Mouse (Mus musculus): ENCODE measurements at regions not wholly inside any gene's neighbourhood (a gene's known extent, or its start where the extent isn't known, plus 50 kb on each side); places are given as distances from the start of the nearest gene placed in this dataset.
A peak's percentile ranks its signal among the peaks of the same experiment; 100 is the strongest.

DNA sequence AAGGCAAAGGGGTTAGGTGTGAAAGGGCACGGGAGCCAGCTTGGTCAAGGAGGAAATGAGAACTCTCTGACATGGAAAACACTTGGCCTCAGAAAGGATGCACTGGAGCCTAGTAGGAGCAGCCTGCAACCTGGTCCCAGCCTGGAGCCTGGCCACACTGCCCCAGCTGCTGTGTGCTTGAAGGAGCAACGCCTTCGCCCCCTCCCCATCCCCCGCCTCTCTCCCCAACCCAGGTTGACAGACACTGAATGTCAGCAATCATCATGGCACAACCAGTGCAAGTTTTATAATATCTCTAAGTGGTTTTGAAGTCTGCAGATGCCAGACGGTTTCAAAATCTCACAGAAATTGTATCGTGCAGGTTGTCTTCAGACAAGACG lies 417.6 kb downstream of the Cmpk2 start:
- DNase-seq (ENCODE audit: low read depth, low spot score) = no peak

DNA sequence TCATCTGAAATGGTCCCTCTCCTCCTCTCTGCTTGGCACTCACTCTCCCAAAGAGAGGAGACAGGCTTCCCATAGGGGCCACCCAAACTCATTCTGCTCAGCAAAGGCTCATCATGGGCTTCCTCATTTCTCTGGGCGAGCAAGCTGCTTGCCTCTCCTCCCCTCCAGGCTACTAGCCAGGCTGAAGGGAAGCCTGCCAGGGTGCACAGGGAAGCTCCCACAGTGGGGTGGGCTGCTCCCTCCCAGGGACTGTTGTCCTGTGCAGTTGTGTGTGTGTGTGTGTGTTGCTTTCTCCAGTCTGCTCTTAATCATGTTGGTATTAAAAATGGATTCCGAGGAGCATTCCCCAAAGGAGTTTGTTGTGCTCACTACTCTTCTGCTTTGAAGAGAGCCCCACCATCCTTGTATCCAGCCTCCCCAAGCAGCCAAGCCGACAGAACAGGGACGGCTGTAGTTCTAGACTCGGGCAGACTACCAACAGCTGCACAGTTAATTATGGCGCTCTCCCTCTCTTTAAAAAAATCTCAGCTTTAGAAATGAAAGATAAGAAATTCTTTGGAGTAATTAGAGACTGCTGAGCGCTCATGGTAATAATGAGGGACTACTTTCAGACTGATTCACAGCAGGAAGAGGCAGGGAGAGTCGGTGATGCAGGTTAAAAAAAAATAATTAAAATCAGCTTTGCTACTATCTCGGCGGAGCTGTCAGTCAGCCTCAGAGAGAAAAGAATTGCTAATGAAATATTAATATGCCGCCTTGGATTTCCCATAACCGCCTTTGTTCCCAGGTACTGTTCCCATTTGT lies 417.0 kb downstream of the Cmpk2 start:
- DNase-seq (ENCODE audit: low read depth, low spot score) = no peak

DNA sequence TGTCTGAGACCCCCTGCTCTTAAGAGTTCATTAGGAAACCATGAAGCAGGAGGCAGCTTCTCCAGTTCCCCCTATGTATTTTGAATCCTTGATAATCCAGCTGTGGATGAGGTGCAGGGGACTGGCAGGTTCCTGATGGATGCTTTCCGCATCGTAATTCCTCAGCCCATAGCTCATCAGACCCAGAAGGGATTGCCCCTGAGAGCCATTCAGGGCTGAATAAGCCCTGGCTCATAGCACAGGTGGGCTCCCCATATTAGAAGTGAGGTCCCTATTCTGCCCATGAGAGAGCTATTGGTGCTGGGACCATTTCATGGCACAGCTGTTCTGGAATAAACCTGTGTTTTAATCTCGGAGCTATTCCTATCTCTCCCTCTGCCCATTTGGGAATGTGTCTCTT lies 416.1 kb downstream of the Cmpk2 start:
- DNase-seq (ENCODE audit: low read depth, low spot score) = no peak

DNA sequence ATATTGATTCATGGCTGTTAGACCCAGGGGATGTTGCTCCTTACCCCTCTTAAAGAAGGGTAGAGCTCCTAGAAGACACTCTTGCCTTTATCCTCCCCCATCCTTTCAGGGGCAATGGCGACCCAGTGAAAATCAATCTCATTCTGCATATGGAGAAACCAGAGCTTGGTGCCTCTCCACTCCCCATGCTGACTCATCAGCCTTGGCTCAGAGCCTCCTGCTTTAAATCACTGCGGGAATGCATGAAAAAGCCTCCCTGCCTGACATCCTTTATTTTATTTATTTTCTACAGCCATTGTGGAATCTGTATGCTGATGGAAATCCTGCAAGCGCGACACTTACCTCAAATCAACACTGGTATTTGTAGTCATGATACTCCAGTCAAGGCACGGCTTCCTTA lies 415.2 kb downstream of the Cmpk2 start:
- no peak for DNase-seq (ENCODE audit: low read depth, low spot score)

DNA sequence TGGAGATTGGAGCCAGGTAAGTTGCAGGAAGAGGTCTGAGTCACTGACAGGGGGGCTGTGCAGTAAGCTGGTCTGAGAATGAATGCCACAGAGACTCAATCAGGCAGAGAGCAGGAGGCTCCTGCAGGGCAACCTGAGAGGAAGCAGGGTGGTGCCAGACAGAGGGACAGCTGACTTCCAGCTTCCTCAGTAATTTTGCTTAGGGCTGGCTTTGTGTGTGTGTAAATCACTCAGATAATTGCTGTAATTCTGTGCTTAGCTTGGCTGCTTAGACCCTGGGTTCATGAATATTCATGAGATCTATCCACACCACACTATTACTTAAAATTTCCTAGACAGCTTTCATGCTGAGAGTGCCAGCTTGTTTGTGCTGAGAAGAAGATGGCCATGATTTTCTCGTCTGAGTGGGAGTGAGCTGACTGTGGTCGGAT lies 408.7 kb downstream of the Cmpk2 start:
- no peak for DNase-seq (ENCODE audit: low read depth, low spot score)

DNA sequence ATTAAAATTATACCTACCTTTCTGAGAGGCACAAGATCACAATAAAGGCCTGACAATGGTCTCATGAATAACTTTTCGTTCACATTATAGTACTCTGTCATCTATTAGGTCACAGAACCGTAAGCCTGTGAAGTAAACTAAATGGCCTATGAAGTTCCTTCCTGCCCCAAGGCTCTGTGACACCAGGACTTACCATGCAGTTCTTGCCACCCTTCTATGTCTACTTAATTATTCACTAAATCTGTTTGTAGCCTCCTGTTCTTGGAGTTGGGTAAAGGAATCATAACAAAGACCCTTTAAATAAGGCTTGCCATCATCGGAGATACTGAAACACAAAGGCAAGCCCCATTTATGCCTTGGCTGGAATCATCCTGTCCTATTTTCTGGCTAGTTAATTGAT lies 408.3 kb downstream of the Cmpk2 start:
- DNase-seq (ENCODE audit: low read depth, low spot score) = no peak

DNA sequence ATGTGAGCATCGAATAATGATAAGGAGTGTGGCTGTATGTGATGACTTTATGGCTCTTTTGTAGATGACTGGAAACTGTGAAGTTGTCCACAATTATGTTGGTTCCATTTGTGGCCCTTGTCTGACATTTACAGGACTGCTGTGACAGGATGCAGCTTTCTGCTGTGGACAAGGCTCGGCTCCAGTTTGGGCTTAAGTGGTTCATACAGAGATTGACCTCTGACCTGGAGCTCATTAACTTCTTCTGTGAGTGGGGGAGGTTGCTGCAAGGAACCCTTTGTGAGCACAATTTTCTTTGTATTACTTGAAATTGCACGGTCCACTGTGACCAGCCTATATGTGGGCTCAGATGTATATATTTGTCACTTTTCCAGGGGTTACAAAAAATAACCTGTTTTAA lies 403.5 kb downstream of the Cmpk2 start:
- DNase-seq (ENCODE audit: low read depth, low spot score) = peak; percentile 57

DNA sequence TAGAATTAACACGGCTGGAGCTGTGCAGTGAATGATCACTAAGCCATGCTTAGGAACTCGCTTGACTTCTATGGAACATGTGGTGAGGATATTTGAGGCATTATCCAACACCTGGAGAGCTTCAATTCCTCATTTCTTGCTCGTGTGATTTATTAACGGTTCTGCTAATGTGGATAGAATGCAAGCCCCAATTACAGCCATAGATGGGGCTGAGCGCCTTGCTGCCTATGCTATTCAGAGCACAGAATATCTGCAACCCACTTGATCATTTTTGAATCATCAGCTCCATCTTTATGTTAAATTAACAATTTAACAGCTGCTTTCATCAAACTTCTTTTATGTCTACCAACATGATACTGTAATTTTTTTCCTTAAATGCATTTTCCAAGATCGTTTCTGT lies 398.7 kb downstream of the Cmpk2 start:
- DNase-seq (ENCODE audit: low read depth, low spot score) = no peak

DNA sequence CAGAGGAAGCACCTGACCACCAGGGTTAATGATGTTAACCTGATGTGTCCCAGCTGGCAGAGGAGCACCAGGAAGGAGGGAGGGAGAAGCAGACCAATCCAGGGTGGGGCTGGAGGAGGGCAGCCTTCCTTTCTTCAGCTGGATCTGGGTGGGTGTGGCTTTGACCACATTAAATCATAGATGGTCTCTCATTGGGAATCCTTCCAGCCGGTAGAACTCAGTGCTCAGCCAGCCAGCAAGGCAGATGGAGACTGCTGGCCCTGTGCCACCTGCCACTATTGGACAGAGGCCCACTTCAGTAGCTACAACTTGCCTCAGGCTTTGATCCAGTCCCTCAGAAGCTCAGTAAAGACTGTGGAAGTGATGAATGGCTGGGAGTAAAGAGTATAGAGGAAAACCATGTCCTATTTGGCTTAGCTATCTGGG lies 386.1 kb downstream of the Cmpk2 start:
- DNase-seq (ENCODE audit: low read depth, low spot score) = no peak

DNA sequence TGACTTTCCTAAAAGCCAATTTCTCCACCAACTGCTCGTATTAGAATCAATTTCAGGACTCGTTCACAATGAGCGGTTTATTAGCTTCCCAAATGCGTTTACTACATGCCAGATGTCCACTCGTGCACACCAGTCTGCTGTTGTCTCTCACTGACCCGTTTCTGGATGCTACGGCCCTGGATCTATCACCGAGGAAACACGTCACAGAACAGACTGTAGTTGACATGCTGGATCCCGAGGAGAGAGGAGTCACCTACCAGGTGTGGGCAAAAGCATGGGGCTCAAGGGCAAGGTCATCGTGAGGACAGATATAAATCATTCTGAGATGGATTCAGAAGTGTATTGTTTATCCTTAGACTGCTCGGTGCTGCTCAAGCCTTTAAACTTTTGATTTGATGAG lies 375.9 kb downstream of the Cmpk2 start:
- DNase-seq (ENCODE audit: low read depth, low spot score) = no peak

DNA sequence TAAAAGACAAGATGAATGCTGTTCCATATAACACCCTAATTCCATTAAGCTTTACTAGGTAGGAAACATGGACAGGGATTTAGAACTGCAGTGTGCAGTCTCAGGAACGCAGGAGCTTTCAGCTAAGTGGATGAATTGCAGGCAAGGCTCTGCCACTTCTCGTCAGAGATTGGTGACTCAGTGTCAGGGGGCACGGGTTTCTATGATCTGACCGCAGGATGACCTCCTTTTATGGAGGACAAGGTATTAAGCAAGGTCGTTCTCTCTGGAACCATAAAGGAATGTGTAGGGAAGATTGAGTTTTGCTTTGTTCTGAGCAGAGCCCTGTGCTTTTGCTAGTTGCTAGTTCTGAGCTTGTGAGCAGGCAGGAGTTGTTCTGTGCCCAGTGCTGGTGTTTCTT lies 373.7 kb downstream of the Cmpk2 start:
- peak; percentile 38 for DNase-seq (ENCODE audit: low read depth, low spot score)

DNA sequence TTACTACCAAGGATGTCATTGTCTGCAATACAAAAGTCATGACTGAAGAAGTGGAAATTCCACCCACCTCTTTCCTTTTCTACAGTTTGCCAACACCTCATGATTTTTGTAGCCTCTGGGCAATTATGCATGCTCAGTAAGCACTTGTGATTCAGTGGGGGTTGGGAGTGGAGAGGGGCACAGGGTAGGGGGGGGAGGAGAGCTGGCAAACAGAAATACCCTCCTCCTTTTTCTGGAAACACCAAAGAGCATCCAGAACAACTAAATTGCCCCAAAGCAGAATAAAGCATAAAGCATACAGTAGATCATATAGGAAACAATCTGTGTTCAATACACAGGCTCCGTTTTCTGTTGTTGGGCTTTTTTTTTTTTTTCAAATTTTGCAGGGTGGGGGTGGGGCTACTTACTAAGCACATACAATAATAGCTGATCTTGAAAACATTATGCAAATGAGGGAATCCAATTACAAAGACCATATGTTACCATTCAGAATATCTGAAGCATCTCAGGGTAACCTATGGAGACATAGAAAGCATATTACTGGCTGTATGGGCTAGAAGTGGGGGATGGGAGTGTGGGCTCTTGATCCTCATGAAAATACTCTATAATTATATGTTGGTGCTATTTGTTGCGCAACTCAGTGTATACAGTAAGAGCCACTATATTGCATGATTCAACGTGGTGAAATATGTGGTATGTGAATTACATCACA lies 352.4 kb downstream of the Cmpk2 start:
- no peak for DNase-seq (ENCODE audit: low read depth, low spot score)

DNA sequence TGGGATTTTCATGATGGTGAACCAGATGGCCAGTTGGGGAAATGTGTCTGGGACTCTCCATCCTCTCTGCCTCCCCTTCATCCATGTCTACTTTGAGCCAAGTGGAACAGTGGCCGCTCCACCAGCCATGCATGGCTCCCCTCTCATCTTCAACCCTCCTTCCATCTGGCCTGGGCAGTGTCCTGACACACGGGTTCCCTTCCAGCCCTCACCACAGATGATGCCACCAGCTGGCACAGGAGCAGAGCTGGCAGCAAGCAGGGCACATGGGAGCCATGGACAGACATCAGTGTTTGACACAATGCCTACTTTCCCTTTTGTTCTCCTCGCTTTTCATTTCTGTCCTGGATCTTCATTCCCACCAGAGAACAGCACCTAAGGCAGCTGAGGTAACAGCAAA lies 348.9 kb downstream of the Cmpk2 start:
- DNase-seq (ENCODE audit: low read depth, low spot score) = no peak

DNA sequence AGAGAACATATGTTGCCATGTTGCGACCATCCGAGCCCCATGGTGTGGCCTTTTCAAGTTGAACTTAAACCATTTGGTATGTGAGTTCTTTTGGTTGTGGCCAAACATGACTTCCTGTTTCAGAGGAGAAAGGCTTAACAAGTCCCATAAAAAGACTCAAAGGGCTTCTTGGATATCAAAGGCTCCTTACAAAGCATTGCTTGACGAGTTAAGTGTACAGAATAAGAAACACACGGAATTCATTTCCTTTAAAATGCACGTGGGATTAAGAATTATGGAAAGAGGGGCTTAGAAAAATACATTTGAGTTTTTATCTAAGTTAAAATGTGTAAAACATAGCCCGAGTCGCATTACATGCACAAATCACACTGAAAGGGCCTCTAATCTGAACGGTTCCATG lies 346.8 kb downstream of the Cmpk2 start:
- peak; percentile 48 for DNase-seq (ENCODE audit: low read depth, low spot score)

DNA sequence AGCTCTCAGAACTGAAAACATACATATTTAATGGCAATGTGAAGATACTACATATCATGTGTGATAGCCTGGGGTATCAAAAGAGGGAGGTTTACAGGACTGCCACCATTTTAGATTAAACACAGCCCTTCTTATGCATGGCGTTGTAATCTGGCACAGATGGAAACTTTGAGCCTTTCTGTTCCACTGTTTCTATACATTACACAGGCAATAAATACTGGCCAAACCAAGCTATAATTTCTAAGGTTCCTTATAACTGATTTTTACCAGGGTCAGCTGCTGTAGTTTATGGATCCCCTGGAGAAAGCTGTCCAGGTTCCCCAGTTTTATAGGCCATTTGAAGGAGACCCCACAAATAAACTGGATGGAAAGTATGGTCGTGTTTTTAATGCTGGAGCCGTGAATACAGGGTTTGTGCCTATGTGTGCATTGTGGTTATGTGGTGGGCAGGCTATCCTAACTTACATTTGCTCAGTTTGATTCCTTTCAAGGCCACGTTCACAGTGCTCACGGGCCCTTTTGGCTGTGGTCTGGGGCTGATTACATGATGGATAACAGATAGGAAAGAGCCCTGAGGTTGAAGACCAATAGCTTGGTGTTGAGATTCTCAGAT lies 341.7 kb downstream of the Cmpk2 start:
- peak; percentile 42 for DNase-seq (ENCODE audit: low read depth, low spot score)

DNA sequence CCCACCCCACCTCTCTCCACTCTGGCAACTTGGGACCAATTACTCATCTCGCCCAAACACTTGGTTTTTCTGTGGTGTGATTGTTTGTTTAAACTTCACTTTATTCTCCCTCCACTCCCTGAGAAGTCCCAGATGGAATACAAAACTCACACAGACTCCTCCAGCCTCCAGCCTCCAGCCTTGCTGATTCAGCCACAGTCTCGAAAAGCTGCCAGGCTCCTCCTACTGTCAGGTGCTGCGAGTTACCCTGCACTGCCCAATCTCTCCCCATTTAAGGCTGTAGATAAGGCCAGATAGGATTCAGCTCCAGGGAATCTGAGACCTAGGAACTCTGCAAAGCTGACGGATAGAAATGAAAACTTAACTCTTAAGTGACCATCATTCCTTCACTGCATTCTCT lies 340.7 kb downstream of the Cmpk2 start:
- peak; percentile 43 for DNase-seq (ENCODE audit: low read depth, low spot score)

DNA sequence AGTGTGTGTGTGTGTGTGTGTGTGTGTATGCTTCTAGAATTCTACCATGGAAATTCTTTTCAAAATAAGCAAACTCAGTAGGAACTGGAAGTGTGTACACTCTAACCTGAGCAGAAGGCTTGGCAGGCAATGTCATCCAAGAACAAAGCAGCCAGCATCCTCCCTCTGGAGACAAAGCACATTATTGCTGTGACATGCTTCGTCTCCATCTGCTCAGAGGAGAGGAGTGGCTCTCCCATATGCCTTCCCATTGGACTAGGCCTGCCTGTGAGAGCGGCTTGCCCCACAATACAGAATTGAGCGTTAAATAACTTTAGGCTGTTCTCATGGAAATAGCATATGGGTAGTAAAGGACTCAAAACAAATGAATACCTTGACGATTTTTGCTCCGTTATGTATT lies 333.5 kb downstream of the Cmpk2 start:
- no peak for DNase-seq (ENCODE audit: low read depth, low spot score)

DNA sequence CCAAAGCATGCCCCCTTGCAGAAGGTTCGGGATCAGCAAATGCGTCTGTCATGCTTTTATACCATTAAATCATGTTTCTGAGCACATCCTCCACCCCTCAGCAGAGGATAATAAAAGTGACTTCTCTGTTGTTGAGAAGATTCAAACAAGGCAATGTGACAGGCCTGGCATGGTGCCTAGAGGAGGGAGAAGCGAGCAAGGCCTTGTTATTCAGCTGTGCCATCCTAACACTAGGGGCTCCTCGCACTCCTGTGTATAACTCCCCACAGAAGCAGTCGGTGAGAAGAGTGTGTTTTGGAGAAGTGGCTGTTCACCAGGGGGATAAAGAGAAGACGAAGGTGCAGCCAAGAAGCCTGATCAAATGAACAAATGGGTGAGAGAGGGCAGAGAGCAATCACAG lies 330.3 kb downstream of the Cmpk2 start:
- DNase-seq (ENCODE audit: low read depth, low spot score) = no peak

DNA sequence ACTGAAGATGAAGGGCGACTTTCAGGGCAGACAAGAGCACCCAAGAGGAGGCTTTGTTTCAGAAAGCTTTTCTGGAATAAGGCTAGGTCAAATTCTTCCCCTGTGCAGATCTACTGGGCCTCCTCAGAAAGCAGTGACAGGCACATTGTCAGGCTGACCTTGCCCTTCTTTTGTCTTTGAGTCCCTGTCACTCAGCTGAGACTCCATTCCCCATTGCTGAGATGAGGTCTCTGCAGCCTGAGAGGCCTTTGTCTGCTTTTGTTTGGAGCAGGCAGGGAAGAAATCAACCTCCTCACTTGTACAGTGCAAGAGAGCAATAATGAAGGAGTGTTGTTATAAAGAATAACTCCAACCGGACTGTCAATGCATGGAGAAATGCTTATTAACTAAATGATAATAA lies 327.4 kb downstream of the Cmpk2 start:
- no peak for DNase-seq (ENCODE audit: low read depth, low spot score)

DNA sequence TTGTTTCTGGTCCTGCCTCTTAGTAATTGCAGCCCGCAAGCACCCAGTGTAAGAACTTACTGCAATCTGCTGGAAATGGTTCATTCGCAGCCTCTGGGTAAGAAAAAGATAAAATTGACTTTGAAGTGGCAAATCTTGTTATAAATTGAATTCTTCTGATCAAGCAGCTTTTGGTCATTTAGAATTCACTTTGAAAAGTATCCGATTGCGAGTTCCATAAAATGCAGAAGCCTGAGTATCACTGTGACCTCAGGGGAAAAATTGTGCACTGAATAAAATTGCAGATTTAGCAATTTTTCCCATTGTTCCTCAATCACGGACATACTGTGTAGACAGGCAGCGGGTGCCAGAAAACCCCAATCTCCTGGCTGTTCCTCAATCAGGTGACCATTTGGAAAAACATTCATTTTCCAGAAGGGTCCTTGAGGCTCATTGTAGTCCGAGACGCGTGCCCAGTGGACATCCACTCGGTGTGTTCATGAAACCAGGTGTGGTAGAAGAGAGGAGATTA lies 320.4 kb downstream of the Cmpk2 start:
- DNase-seq (ENCODE audit: low read depth, low spot score) = no peak

DNA sequence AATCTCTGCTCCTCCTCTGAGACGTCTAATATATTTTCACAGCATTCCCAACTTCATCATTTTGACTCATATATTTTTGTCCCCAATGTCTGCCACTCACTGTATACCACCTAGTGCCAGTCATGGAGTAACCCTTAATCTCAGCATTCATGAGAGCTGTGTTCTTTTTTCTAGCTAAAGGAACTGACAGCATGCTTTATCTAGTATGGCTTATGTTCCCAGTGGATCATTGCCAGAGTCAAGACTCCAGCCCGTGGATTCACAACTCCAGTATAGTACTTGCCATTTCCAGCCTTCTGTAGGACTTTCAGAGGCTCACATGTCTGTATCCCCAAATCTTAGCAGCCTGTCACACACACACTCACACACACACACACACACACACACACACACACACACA lies 316.5 kb downstream of the Cmpk2 start:
- DNase-seq (ENCODE audit: low read depth, low spot score) = no peak

DNA sequence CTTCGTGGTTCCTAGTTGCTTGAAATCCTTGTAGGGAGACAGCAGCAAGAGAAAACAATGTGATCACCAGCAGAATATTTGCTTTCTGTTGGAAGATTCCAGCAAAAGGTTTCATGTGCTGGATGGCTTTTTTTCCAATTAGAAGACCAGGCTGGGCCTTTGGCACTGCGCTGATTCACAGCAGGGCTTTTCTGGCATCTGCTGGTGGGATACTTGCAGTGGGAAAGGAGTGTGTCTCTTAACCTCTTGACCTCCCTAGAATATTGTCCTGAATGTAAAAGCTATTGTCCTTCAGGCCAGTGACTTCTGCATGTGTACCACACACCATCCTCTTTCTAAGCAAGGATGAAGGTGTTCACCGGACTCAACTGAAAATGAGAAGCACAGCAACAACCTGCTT lies 315.4 kb downstream of the Cmpk2 start:
- DNase-seq (ENCODE audit: low read depth, low spot score) = no peak

DNA sequence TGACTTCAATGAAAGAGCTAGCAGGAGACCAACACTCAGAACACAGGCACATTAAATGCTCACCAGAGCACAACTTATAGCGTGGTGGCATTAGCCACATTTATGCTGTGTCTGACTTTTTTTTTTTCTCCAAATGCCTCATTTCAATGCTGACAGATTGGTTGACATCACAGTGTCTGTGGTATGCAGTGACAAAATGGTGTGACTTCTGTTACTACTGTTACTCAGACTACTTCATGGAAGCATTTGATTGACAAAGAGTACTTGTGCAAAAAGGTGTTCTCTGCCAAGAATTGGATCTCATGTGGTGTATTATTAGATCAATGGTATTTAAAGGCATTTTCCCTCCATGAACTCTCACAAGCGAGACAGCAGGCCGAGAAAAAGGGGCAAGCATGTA lies 314.8 kb downstream of the Cmpk2 start:
- no peak for DNase-seq (ENCODE audit: low read depth, low spot score)

Data from forelimb bud, embryonic 11.5 days (tissue).